Mouse (Mus musculus): ENCODE measurements around the gene Uba3.

GRCm38 (mm10) chr6:97222321-97222720, 16.9 kb upstream of the Uba3 start:
- no peak for TF ChIP-seq CTCF (IDR thresholded peaks at IDR 0.05; ENCODE audit: low read depth)
- no peak for TF ChIP-seq EP300 (IDR thresholded peaks at IDR 0.05; ENCODE audit: low read depth)

All from heart, postnatal 0 days (tissue).